Mouse (Mus musculus): ENCODE measurements around the gene Pilrb1. TPM values are rescaled to one million over a fixed set of nuclear protein-coding genes. Genes with fewer than 3 reads are reported as not detected.

Gene Pilrb1
- polyA plus RNA-seq, 1 experiment from 2014 or later = not detected

DNA sequence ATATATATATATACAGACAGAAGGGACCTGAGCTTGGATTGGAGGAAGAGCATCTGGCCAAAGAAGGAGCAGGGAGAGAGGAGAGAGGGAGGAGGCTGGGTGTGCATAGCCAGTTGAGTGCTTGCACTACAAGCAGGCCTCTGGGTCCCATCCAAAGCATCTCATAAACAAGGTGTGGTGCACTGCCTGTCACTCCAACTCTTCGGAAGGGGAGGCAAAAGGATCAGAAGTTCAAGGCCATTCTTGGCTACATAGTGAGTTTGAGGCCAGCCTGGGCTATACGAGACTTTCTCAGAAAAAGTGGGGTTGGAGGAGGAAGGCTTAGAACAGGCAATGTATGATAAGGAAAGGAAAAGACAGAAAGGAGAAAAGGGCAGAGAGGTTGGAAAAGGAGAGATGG, 31.9 kb downstream of the Pilrb1 start:
- Histone ChIP-seq H3K4me1 (replicated peaks) (no peaks in the 10 kb centered on the region), H3K27ac (no peak overlapping the region), H3K27me3 (no peaks in the 10 kb centered on the region), H3K4me2 (replicated peaks) (no peak overlapping the region), H3K9me3 (no peaks in the 10 kb centered on the region), H3K9ac (replicated peaks) (no peak overlapping the region), H3K4me3 (replicated peaks) (no peak overlapping the region), H3K36me3 (no peaks in the 10 kb centered on the region)
- WGBS = 81% methylated on average over 2 of the region's 2 CpGs
- ATAC-seq = no peak

DNA sequence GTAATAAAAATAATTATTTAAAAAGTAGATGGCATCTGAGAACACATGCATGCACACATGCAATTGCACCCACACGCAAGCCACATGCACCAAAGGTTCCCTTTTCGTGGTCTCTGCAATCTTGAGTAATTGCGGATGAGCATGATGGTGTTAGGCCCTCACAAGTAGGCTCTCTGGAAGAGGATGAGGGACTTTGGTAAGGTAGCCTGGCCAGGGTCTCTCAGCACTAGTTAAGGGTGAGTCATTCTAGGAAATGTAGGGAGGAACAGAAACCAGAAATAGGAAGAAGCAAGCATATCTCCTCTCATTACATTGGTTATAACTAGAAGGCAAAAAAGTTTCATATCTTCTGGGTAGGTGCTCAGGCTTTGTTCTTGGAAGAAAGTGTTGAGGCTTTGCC, 32.9 kb downstream of the Pilrb1 start:
- Histone ChIP-seq H3K27me3 (no peaks in the 10 kb centered on the region), H3K4me1 (replicated peaks) (no peaks in the 10 kb centered on the region), H3K27ac (no peak overlapping the region), H3K9me3 (no peaks in the 10 kb centered on the region), H3K4me3 (replicated peaks) (no peak overlapping the region), H3K36me3 (no peaks in the 10 kb centered on the region), H3K9ac (replicated peaks) (no peak overlapping the region), H3K4me2 (replicated peaks) (no peak overlapping the region)
- ATAC-seq = no peak
- WGBS = 90% methylated on average over 3 of the region's 3 CpGs

DNA sequence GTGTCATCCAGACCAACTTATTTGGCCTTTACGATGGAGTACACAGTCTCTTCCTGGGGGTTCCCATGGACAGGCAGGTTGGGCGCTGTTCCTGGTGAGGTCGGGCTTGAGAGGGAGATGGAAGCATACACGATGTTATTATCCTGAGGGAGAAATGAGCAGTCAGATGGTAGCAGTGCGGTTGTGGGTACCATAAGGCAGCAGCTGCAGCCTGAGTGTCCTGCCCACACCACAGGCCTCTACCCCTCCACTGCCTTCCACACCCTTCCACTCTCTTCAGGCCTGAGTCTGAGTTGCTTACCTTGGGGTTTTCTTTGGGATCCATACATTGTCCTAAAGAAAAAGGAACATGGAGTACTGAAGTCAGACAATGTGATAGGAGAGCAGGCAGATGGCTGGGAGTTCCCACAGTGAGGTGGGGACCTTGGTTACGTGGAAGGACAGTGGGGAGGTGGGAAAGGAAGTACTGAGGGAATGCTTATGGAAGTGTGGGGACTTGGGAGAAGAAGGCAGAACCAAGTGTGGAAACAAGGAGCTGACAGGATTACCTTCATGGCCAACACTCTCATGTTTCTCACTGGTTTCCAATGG, 34.4 kb downstream of the Pilrb1 start:
- H3K27me3 ChIP-seq = no peaks in the 10 kb centered on the region
- 92% methylated on average over 6 of the region's 6 CpGs for WGBS
- H3K9me3 ChIP-seq = no peaks in the 10 kb centered on the region
- no peaks in the 10 kb centered on the region for H3K36me3 ChIP-seq
- H3K4me2 ChIP-seq (replicated peaks) = no peak overlapping the region
- H3K4me1 ChIP-seq (replicated peaks) = no peaks in the 10 kb centered on the region
- no peak overlapping the region for H3K9ac ChIP-seq (replicated peaks)
- H3K27ac ChIP-seq = no peak overlapping the region
- H3K4me3 ChIP-seq (replicated peaks) = no peak overlapping the region
- no peak for ATAC-seq

DNA sequence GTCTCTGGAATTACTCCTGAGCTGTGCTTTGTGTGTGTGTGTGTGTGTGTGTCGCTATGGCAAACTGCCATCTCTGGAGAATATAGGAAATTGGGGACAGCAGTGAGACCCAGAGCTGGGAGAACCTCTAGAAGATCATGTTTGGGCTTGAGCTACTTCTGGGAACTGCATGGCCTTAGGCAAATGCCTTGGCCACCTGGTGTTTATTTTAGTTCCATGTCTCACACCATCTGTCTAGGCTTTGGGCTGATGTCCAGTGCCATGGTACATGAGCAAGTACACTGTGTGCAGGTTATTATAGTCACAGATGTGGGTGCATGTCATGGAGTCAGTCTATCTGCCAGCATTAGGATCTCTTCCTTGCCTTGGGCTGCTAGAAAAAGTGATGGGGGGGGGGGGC, 35.3 kb downstream of the Pilrb1 start:
- H3K9me3 ChIP-seq = no peaks in the 10 kb centered on the region
- no peak overlapping the region for H3K4me3 ChIP-seq (replicated peaks)
- no peak overlapping the region for H3K27ac ChIP-seq
- no peak overlapping the region for H3K9ac ChIP-seq (replicated peaks)
- no peaks in the 10 kb centered on the region for H3K4me1 ChIP-seq (replicated peaks)
- H3K27me3 ChIP-seq = no peaks in the 10 kb centered on the region
- no peak for ATAC-seq
- no peak overlapping the region for H3K4me2 ChIP-seq (replicated peaks)
- no peaks in the 10 kb centered on the region for H3K36me3 ChIP-seq
- WGBS = 77% methylated on average over 1 of the region's 1 CpGs

DNA sequence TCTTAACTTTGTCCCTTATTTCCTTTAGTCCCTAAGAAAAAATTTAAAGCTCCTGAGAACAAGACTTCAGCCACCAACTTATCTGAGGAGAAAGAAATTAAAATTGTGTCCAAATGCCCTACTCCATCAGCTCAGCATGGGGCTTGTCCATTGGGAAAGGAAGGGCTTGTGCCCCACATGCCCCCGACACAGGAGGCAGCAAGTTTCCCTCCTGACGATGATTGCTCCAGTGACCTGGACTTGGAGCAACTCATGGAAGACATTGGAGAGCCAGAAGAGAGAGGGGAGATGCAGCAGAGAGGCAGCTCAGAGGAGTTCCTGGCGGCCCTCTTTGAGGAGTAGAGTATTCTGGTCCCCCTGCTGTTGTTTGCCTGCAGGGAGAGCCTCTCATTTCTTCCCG, 35.8 kb downstream of the Pilrb1 start:
- Histone ChIP-seq H3K27ac (no peak overlapping the region), H3K27me3 (no peaks in the 10 kb centered on the region), H3K4me2 (replicated peaks) (no peak overlapping the region), H3K36me3 (no peaks in the 10 kb centered on the region), H3K9me3 (no peaks in the 10 kb centered on the region), H3K4me3 (replicated peaks) (no peak overlapping the region), H3K9ac (replicated peaks) (no peak overlapping the region), H3K4me1 (replicated peaks) (no peaks in the 10 kb centered on the region)
- no peak for ATAC-seq
- 76% methylated on average over 4 of the region's 4 CpGs for WGBS

DNA sequence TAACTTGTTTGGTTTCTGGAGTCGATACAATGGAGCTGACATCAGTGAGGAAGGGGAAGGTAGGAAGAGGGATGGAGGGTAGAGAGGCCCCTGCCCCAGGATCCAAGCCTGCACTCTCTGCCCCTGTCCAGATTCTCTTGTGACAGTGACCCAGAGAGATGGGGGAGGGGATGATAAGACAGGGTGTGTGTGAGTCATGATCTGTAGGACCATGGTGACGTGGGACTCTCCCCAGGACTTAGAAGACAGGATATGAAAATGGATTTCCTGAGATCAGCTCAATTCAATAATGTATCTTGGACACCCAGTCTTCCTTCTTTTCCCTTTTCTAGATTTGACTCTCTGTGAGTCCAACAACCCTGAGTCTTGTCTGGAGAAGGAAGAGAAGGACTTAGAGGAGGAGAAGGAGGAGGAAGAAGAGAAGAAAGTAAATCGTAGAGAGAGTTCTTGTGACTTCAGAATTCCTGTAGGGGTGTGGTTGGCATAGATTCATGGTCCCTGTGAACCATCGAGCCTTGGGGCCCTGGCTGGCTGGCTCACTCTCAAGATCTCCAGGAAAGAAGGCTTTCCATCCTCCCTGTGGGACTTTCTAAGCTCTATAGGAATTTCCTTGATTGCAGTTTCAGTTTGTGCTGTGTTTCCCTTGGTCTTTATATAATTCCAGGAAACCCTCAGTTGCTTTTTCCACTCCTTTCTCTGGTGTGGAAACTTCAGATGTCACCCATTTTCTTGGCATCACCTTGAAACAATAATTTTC, 40.3 kb downstream of the Pilrb1 start:
- Histone ChIP-seq H3K36me3 (no peaks in the 10 kb centered on the region), H3K4me1 (replicated peaks) (no peaks in the 10 kb centered on the region), H3K27ac (no peak overlapping the region), H3K4me2 (replicated peaks) (no peak overlapping the region), H3K27me3 (no peaks in the 10 kb centered on the region), H3K9me3 (no peaks in the 10 kb centered on the region), H3K4me3 (replicated peaks) (no peak overlapping the region), H3K9ac (replicated peaks) (no peak overlapping the region)
- ATAC-seq = no peak
- WGBS = 69% methylated on average over 4 of the region's 4 CpGs

DNA sequence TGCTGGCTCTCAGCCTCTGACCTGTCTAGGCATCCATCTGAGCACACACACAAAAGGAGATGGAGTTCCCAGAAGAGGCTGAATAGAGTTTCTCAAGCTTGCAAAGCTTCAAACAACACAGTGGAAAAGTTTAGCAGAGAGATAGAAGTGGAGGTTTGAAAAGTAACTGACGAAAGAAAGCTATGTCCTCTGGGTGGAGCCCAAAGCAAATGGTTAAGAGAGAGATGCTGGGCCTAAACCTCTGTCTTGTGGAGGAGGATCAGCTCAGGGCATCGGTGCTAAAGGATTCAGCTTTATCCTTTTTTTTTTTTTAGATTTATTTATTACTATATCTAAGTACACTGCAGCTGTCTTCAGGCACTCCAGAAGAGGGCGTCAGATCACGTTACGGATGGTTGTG, 49.6 kb downstream of the Pilrb1 start:
- WGBS = 82% methylated on average over 5 of the region's 5 CpGs
- no peaks in the 10 kb centered on the region for H3K9me3 ChIP-seq
- H3K4me3 ChIP-seq (replicated peaks) = no peak overlapping the region
- no peak for ATAC-seq
- no peak overlapping the region for H3K27ac ChIP-seq
- H3K27me3 ChIP-seq = no peaks in the 10 kb centered on the region
- H3K36me3 ChIP-seq = no peaks in the 10 kb centered on the region
- H3K4me1 ChIP-seq (replicated peaks) = no peaks in the 10 kb centered on the region
- H3K4me2 ChIP-seq (replicated peaks) = no peak overlapping the region
- no peak overlapping the region for H3K9ac ChIP-seq (replicated peaks)

DNA sequence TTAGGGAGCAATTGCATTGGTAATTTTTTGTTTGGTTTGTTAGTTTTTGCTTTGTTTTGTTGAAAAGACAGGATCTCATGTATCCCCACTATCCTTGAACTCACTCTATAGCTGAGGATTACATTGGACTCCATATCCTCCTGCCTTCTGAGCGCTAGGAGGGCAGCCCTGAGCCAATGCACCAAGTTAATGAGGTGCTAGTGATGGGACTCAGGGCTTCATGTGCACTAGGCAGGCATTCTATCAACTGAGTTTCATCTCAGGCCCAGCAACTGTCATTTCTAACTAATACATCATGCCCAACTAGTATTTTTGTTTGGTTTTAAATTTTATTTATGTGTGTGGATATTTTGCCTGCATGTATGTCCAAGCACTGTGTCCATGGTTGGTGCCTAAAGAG, 51.7 kb downstream of the Pilrb1 start:
- Histone ChIP-seq H3K9ac (replicated peaks) (no peak overlapping the region), H3K27me3 (no peaks in the 10 kb centered on the region), H3K4me1 (replicated peaks) (no peaks in the 10 kb centered on the region), H3K9me3 (no peaks in the 10 kb centered on the region), H3K4me3 (replicated peaks) (no peak overlapping the region), H3K36me3 (no peaks in the 10 kb centered on the region), H3K27ac (no peak overlapping the region), H3K4me2 (replicated peaks) (no peak overlapping the region)
- no peak for ATAC-seq
- 78% methylated on average over 1 of the region's 1 CpGs for WGBS

Other genes starting within 250 kb of the Pilrb1 start
- gene Pcolce, start 244.3 kb downstream of the Pilrb1 start, polyA plus RNA-seq (2015; fragmentation: Nextera tagmentation; extraction: Ambion mirVana) = 9.0 and 10.5 TPM in 2 replicates
- 0.23 and 0.32 TPM in 2 replicates for gene Fbxo24, start 229.1 kb downstream of the Pilrb1 start, polyA plus RNA-seq (2015; fragmentation: Nextera tagmentation; extraction: Ambion mirVana)
- 18.7 and 21.4 TPM in 2 replicates for gene Lrch4, start 229.0 kb downstream of the Pilrb1 start, polyA plus RNA-seq (2015; fragmentation: Nextera tagmentation; extraction: Ambion mirVana)
- 9.2 and 9.9 TPM in 2 replicates for gene Gm20605, start 228.9 kb downstream of the Pilrb1 start, polyA plus RNA-seq (2015; fragmentation: Nextera tagmentation; extraction: Ambion mirVana)
- 2.7 and 10.9 TPM in 2 replicates for gene Sap25, start 216.8 kb downstream of the Pilrb1 start, polyA plus RNA-seq (2015; fragmentation: Nextera tagmentation; extraction: Ambion mirVana)
- gene Irs3, start 212.4 kb downstream of the Pilrb1 start, polyA plus RNA-seq (2015; fragmentation: Nextera tagmentation; extraction: Ambion mirVana) = not detected in 2 replicates
- 19.5 and 19.6 TPM in 2 replicates for gene Agfg2, start 173.4 kb downstream of the Pilrb1 start, polyA plus RNA-seq (2015; fragmentation: Nextera tagmentation; extraction: Ambion mirVana)
- 39.9 and 42.3 TPM in 2 replicates for gene Nyap1, start 116.5 kb downstream of the Pilrb1 start, polyA plus RNA-seq (2015; fragmentation: Nextera tagmentation; extraction: Ambion mirVana)
- gene Tsc22d4, start 112.4 kb downstream of the Pilrb1 start, polyA plus RNA-seq (2015; fragmentation: Nextera tagmentation; extraction: Ambion mirVana) = 44.2 and 54.0 TPM in 2 replicates
- 43.4 and 48.9 TPM in 2 replicates for gene Ppp1r35, start 79.3 kb downstream of the Pilrb1 start, polyA plus RNA-seq (2015; fragmentation: Nextera tagmentation; extraction: Ambion mirVana)
- 10.6 and 11.0 TPM in 2 replicates for gene Mepce, start 70.5 kb downstream of the Pilrb1 start, polyA plus RNA-seq (2015; fragmentation: Nextera tagmentation; extraction: Ambion mirVana)
- 10.9 and 12.0 TPM in 2 replicates for gene Zcwpw1, start 70.3 kb downstream of the Pilrb1 start, polyA plus RNA-seq (2015; fragmentation: Nextera tagmentation; extraction: Ambion mirVana)
- gene Pilra, start 21.8 kb downstream of the Pilrb1 start, polyA plus RNA-seq (2015; fragmentation: Nextera tagmentation; extraction: Ambion mirVana) = 0.42 TPM in 1 of 2 replicates, not detected in the other
- not detected in 2 replicates for gene Pilrb2, start 13.7 kb upstream of the Pilrb1 start, polyA plus RNA-seq (2015; fragmentation: Nextera tagmentation; extraction: Ambion mirVana)
- gene Cyp3a13, start 63.5 kb upstream of the Pilrb1 start, polyA plus RNA-seq (2015; fragmentation: Nextera tagmentation; extraction: Ambion mirVana) = 0.06 TPM in 1 of 2 replicates, not detected in the other
- gene Gjc3, start 105.0 kb upstream of the Pilrb1 start, polyA plus RNA-seq (2015; fragmentation: Nextera tagmentation; extraction: Ambion mirVana) = 0.08 and 0.23 TPM in 2 replicates
- not detected in 2 replicates for gene Azgp1, start 123.4 kb upstream of the Pilrb1 start, polyA plus RNA-seq (2015; fragmentation: Nextera tagmentation; extraction: Ambion mirVana)
- gene Smok3a, start 163.2 kb upstream of the Pilrb1 start, polyA plus RNA-seq (2015; fragmentation: Nextera tagmentation; extraction: Ambion mirVana) = not detected in 2 replicates
- not detected in 2 replicates for gene Smok3b, start 163.3 kb upstream of the Pilrb1 start, polyA plus RNA-seq (2015; fragmentation: Nextera tagmentation; extraction: Ambion mirVana)
- not detected in 2 replicates for gene Smok3c, start 195.1 kb upstream of the Pilrb1 start, polyA plus RNA-seq (2015; fragmentation: Nextera tagmentation; extraction: Ambion mirVana)
- 31.5 and 32.1 TPM in 2 replicates for gene Zkscan1, start 227.0 kb upstream of the Pilrb1 start, polyA plus RNA-seq (2015; fragmentation: Nextera tagmentation; extraction: Ambion mirVana)